Mouse (Mus musculus): ENCODE results near the gene Slco2a1.

- TF ChIP-seq CTCF (IDR thresholded peaks at IDR 0.05; ENCODE audit: control insufficient read depth, insufficient read depth, insufficient replicate concordance, low read depth, low read length), result no peak
- no peak for TF ChIP-seq POLR2A (IDR thresholded peaks at IDR 0.05; ENCODE audit: control insufficient read depth, low read depth, low read length)
These were observed 48.5 kb downstream of the Slco2a1 start for GRCm38 (mm10) chr9:103036971-103037391.
